Mouse (Mus musculus): ENCODE data around the gene Cnfn. TPM values are rescaled to one million over a fixed set of nuclear protein-coding genes. Genes with fewer than 3 reads are reported as not detected.

The Cnfn gene
- polyA plus RNA-seq, 1 experiment = not detected

DNA sequence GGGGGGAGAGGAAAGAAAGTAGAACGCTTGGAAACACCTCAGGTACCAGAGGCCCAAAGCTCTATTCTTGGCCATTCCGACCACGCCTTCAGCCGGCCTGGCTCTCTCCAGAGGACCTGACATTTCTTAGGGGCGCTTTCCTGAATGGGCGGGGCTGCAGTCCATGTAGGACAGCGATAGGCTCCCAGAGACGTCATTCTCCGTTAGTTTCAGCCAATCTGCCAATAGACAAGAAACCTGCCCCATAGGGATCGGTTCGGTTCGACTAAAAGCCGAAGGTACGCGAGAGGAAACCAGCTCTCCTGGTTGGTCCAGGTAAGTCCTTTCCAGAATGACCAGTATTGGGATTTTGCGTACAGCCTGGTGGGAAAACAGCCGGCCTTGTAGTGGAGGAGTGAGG is 7.0 kb upstream of the Cnfn start:
- peaks cover 3% of the 10 kb centered on the region; the same call in 1 of the 2 replicates for H3K4me1 ChIP-seq (ENCODE audit: control insufficient read depth, insufficient read depth, low read length)
- H3K27ac ChIP-seq (ENCODE audit: insufficient read depth, low read length) = no peak overlapping the region
- TF ChIP-seq POLR2A (IDR thresholded peaks at IDR 0.05; ENCODE audit: extremely low read depth, insufficient read depth, low read length) (peak; percentile 89), CTCF (IDR thresholded peaks at IDR 0.05; ENCODE audit: extremely low read depth, insufficient read depth, low read length) (no peak)
- H3K4me3 ChIP-seq (ENCODE audit: insufficient read depth, low read length) = peak overlapping the region; percentile 64

- TF ChIP-seq POLR2A (IDR thresholded peaks at IDR 0.05; ENCODE audit: extremely low read depth, insufficient read depth, low read length) (no peak), CTCF (IDR thresholded peaks at IDR 0.05; ENCODE audit: extremely low read depth, insufficient read depth, low read length) (no peak)
- no peak overlapping the region for H3K27ac ChIP-seq (ENCODE audit: insufficient read depth, low read length)
- H3K4me1 ChIP-seq (ENCODE audit: control insufficient read depth, insufficient read depth, low read length) = 0 out of 2 replicates have a peak, but pooled peaks cover 2% of the 10 kb centered on the region
- H3K4me3 ChIP-seq (ENCODE audit: insufficient read depth, low read length) = no peak overlapping the region
Observed at GRCm38 (mm10) chr7:25372441-25372840, 2.9 kb upstream of the Cnfn start.

DNA sequence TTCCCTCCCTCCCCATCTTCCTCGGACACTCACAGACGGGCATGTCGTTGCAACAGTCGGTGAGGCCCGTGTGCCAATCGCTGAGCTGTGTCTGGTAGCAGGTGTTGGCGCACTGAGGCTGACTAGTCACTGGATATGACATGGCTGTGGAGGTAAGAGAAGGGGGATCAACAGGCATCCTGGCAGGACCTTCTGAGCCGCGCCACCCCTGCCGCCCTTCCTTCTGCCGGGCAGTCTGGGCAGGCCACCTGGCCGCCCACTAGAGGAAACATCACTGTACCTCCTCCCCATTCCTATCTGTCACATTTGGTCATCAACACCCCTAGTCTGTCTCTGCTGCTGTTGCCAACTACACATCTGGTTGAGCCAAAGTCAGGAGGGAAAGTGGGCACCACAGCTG is 1.2 kb downstream of the Cnfn start:
- TF ChIP-seq CTCF (IDR thresholded peaks at IDR 0.05; ENCODE audit: extremely low read depth, insufficient read depth, low read length) = no peak
- TF ChIP-seq POLR2A (IDR thresholded peaks at IDR 0.05; ENCODE audit: extremely low read depth, insufficient read depth, low read length) = no peak
- 0 out of 2 replicates have a peak, but pooled peaks cover 2% of the 10 kb centered on the region for H3K4me1 ChIP-seq (ENCODE audit: control insufficient read depth, insufficient read depth, low read length)
- no peak overlapping the region for H3K4me3 ChIP-seq (ENCODE audit: insufficient read depth, low read length)
- H3K27ac ChIP-seq (ENCODE audit: insufficient read depth, low read length) = no peak overlapping the region

GRCm38 (mm10) chr7:25367632-25368293 is 1.8 kb downstream of the Cnfn start:
- no peak overlapping the region for H3K27ac ChIP-seq (ENCODE audit: insufficient read depth, low read length)
- TF ChIP-seq CTCF (IDR thresholded peaks at IDR 0.05; ENCODE audit: extremely low read depth, insufficient read depth, low read length) (0 out of 2 replicates have a peak, but pooled peaks have one; percentile 17), POLR2A (IDR thresholded peaks at IDR 0.05; ENCODE audit: extremely low read depth, insufficient read depth, low read length) (no peak)
- 0 out of 2 replicates have a peak, but pooled peaks cover 2% of the 10 kb centered on the region for H3K4me1 ChIP-seq (ENCODE audit: control insufficient read depth, insufficient read depth, low read length)

GRCm38 (mm10) chr7:25365937-25366625 is 3.4 kb downstream of the Cnfn start:
- Histone ChIP-seq H3K4me1 (ENCODE audit: control insufficient read depth, insufficient read depth, low read length) (0 out of 2 replicates have a peak, but pooled peaks cover 2% of the 10 kb centered on the region), H3K27ac (ENCODE audit: insufficient read depth, low read length) (no peak overlapping the region)

More at GRCm38 (mm10) chr7:25367632-25368293, 1.8 kb downstream of the Cnfn start:
- no peak overlapping the region for H3K4me3 ChIP-seq (ENCODE audit: insufficient read depth, low read length)

DNA sequence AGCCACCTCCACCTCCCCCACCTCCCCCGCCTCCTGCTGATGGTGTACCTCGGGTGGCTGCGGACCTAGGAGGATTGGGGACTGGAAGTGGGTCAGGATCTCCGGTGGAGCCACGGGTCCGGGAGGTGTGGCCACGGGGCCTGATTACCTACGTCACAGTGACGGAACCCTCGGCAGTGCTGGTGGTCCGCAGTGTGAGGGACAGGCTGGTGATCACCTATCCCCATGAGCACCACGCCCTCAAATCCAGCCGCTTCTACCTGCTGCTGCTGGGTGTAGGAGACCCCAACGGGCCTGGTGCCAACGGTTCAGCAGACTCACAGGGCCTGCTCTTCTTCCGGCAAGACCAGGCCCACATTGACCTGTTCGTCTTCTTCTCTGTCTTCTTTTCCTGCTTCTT is 5.9 kb downstream of the Cnfn start:
- H3K27ac ChIP-seq (ENCODE audit: insufficient read depth, low read length) = no peak overlapping the region
- H3K4me3 ChIP-seq (ENCODE audit: insufficient read depth, low read length) = no peak overlapping the region
- no peak for TF ChIP-seq CTCF (IDR thresholded peaks at IDR 0.05; ENCODE audit: extremely low read depth, insufficient read depth, low read length)
- no peak for TF ChIP-seq POLR2A (IDR thresholded peaks at IDR 0.05; ENCODE audit: extremely low read depth, insufficient read depth, low read length)
- 0 out of 2 replicates have a peak, but pooled peaks cover under 1% of the 10 kb centered on the region for H3K4me1 ChIP-seq (ENCODE audit: control insufficient read depth, insufficient read depth, low read length)

More at GRCm38 (mm10) chr7:25365937-25366625, 3.4 kb downstream of the Cnfn start:
- no peak overlapping the region for H3K4me3 ChIP-seq (ENCODE audit: insufficient read depth, low read length)
- TF ChIP-seq POLR2A (IDR thresholded peaks at IDR 0.05; ENCODE audit: extremely low read depth, insufficient read depth, low read length) = no peak
- TF ChIP-seq CTCF (IDR thresholded peaks at IDR 0.05; ENCODE audit: extremely low read depth, insufficient read depth, low read length) = no peak

DNA sequence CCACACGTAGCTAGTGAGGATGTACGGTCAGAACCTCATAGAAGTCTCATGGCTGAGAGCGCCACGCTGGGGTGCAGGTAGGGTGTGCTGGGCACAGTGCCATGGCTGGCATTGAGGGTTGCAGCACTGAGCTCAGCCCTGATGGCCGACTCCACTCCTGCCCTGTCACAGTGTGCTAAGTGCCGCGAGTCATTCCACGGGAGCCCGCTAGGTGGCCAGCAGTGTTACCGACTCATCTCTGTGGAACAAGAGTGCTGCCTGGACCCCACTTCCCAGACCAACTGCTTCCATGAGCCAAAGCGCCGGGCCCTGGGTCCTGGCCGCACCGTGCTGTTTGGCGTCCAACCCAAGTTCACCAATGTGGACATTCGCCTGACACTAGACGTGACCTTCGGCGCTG is 6.4 kb downstream of the Cnfn start:
- Histone ChIP-seq H3K27ac (ENCODE audit: insufficient read depth, low read length) (no peak overlapping the region), H3K4me3 (ENCODE audit: insufficient read depth, low read length) (no peak overlapping the region), H3K4me1 (ENCODE audit: control insufficient read depth, insufficient read depth, low read length) (no peaks in the 10 kb centered on the region)
- TF ChIP-seq CTCF (IDR thresholded peaks at IDR 0.05; ENCODE audit: extremely low read depth, insufficient read depth, low read length) (no peak), POLR2A (IDR thresholded peaks at IDR 0.05; ENCODE audit: extremely low read depth, insufficient read depth, low read length) (no peak)

GRCm38 (mm10) chr7:25358721-25359206 is 10.8 kb downstream of the Cnfn start:
- no peaks in the 10 kb centered on the region for H3K4me1 ChIP-seq (ENCODE audit: control insufficient read depth, insufficient read depth, low read length)
- TF ChIP-seq CTCF (IDR thresholded peaks at IDR 0.05; ENCODE audit: extremely low read depth, insufficient read depth, low read length) (0 out of 2 replicates have a peak, but pooled peaks have one; percentile 6), POLR2A (IDR thresholded peaks at IDR 0.05; ENCODE audit: extremely low read depth, insufficient read depth, low read length) (no peak)
- no peak overlapping the region for H3K27ac ChIP-seq (ENCODE audit: insufficient read depth, low read length)
- H3K4me3 ChIP-seq (ENCODE audit: insufficient read depth, low read length) = no peak overlapping the region

- H3K4me1 ChIP-seq (ENCODE audit: control insufficient read depth, insufficient read depth, low read length) = no peaks in the 10 kb centered on the region
- H3K4me3 ChIP-seq (ENCODE audit: insufficient read depth, low read length) = no peak overlapping the region
- TF ChIP-seq POLR2A (IDR thresholded peaks at IDR 0.05; ENCODE audit: extremely low read depth, insufficient read depth, low read length) (no peak), CTCF (IDR thresholded peaks at IDR 0.05; ENCODE audit: extremely low read depth, insufficient read depth, low read length) (no peak)
- H3K27ac ChIP-seq (ENCODE audit: insufficient read depth, low read length) = no peak overlapping the region
Observed at GRCm38 (mm10) chr7:25348861-25349260, 20.7 kb downstream of the Cnfn start.
